Mouse (Mus musculus) naive thymus-derived CD4-positive, alpha-beta T cell, adult 2 months (primary cell): ENCODE measurements around the gene Gabrb1.
A peak's percentile ranks its signal among the peaks of the same experiment; 100 is the strongest.

Experiments used
- DNase-seq: peaks from one replicate; pipeline ENCODE4 v3.0.0-alpha.2; 2011; ENCODE audit warnings: low read depth

The Gabrb1 gene

GRCm38 (mm10) chr5:71828996-71829395 is 171.1 kb downstream of the Gabrb1 start:
- no peak for DNase-seq

GRCm38 (mm10) chr5:71830342-71830741 is 172.4 kb downstream of the Gabrb1 start:
- no peak for DNase-seq

DNA sequence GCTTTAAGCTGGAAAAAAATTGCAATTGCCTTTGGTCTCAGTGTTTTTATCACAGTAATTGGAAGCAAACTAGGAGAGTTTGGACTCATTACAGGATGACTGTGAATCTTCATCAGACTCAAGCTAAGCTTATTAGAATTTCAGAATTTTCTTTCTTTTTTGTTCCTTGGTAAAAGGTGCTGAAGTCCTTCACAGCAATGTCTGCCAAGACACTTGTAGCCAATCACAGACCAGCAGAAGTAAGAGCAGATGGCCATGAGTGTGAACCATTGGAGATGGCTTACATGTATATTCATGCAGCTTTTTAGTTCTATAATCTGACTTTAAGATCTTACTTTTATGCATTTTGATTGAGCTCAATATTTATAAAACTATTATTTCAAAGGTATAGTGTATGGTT is 184.3 kb downstream of the Gabrb1 start:
- DNase-seq = no peak

GRCm38 (mm10) chr5:71898214-71898613 is 240.3 kb downstream of the Gabrb1 start:
- DNase-seq = no peak

DNA sequence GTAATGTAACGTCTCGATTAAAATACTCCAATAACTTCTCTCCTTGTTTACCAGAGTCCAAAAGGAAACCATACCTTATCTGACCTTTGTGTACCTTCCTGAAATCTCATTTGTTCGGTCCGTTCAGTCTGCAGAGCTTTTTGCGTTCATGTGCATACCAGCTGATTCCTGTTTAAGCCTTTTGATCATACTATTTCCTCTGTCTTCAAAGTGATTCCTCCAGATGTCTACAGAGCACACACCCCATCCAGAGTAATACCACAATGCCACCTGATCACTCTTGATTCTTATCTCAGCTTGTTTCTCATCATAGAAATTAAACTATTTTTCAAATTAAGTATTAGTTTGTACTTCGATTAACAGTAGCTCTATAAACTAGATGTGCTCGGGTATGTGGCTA is 245.5 kb downstream of the Gabrb1 start:
- peak; percentile 76 for DNase-seq

DNA sequence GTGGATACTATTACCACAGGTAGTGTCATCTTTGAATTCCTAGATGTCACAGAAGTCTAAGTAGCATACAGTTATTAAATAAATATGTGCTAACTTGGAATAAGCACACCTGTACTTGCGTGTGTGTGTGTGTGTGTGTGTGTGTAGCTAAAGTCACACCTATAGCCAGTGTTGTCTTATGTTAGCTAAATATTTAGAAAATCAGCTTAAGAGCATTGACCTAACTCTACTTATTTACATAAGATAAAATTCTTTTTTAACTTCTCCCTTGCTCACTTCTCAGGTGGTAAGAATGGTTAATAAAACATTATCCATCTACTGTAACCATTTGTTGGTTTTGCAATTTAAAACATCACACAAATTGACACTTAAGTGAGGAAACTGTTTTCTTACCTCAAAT is 256.1 kb downstream of the Gabrb1 start:
- DNase-seq = no peak

GRCm38 (mm10) chr5:71915711-71916110 is 257.8 kb downstream of the Gabrb1 start:
- no peak for DNase-seq

- no peak for DNase-seq
Observed at GRCm38 (mm10) chr5:71917206-71917605, 259.3 kb downstream of the Gabrb1 start.

GRCm38 (mm10) chr5:71923636-71924035 is 265.7 kb downstream of the Gabrb1 start:
- no peak for DNase-seq

DNA sequence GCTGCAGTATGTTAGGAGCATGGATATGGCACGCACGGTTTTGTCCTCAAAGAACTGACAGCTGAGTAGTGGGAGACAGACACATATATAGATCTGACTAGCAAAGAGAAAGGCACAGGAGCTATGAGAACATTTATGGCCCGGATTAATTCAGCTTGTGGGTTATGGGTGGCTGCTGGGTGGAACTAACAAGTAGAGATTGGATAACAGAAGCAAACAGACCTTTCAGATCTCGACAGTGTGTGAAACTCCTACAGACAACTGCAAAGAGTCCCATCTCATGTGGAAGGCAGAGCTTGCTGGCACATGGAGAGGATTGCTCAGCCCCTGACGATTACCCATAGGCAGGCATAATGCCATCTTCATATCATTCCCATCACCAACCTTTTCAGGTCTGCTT is 268.4 kb downstream of the Gabrb1 start:
- no peak for DNase-seq

- no peak for DNase-seq
Observed at GRCm38 (mm10) chr5:71930036-71930435, 272.1 kb downstream of the Gabrb1 start.

GRCm38 (mm10) chr5:71951398-71951797 is 293.5 kb downstream of the Gabrb1 start:
- DNase-seq = no peak

GRCm38 (mm10) chr5:71955070-71955685 is 297.3 kb downstream of the Gabrb1 start:
- no peak for DNase-seq

DNA sequence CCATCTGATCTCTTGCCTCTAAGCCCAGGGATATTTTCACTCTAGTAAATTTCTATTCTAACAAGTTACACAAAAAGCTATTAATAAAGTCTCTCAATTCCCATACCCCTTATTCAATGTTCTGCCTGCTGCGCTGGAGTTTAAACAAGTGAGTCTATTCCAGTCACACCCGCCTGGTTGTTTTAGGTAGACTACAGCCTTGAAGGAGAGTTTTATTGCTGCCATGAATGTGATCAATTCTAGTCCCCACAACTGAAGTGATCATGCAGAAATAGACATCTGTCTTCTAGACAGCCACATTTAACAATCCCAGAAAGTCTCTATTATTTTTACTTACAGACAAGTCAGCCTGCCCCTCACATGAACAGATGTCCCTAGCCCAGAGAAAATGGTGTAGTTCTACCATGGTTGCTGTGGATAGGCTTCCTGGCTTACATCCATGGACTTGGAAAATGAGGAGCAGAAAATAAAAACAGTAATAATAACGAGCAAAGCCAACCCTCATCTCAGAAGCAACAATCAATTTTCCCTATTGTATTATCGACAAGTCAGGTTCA is 307.0 kb downstream of the Gabrb1 start:
- DNase-seq = no peak

GRCm38 (mm10) chr5:71965529-71965928 is 307.6 kb downstream of the Gabrb1 start:
- DNase-seq = peak; percentile 48

- DNase-seq = no peak
Observed at GRCm38 (mm10) chr5:71970140-71970800, 312.4 kb downstream of the Gabrb1 start.

DNA sequence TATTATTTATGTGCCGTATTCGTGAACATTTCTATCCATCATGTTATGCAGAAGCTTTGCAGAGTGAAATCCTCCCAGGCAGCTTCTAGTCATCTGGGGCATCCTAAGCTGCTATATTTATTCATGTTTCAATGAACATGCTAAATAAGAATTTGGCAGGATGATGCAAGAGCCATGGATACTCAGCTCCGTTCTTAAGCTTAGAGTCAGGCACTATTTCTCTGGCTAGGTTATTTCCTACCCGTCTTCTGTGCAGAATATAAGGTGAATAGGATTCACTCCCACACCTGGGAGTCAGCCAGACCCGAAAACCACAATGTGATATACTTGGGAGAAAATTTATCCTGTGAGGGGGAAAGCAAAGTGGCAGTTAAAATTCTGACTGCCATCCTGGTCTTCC is 314.9 kb downstream of the Gabrb1 start:
- no peak for DNase-seq

GRCm38 (mm10) chr5:71976133-71976532 is 318.2 kb downstream of the Gabrb1 start:
- DNase-seq = no peak

GRCm38 (mm10) chr5:71976571-71977061 is 318.7 kb downstream of the Gabrb1 start:
- no peak for DNase-seq

DNA sequence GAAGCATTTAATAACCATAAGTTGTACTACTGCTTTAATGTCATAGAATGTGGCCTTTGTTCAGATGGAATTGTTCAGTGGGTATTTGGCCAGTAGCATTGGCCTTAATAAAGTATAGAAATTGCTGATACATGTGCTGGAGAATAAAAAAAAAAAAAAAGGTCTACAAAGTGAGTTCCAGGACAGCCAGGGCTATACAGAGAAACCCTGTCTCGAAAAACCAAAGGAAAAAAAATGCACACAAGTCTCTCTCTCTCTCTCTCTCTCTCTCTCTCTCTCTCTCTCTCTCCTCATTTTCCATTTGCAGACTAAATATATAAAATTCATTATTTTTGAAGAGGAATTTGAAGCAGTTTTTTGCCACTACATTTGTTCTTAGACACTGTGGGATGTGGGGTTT is 328.6 kb downstream of the Gabrb1 start:
- no peak for DNase-seq

DNA sequence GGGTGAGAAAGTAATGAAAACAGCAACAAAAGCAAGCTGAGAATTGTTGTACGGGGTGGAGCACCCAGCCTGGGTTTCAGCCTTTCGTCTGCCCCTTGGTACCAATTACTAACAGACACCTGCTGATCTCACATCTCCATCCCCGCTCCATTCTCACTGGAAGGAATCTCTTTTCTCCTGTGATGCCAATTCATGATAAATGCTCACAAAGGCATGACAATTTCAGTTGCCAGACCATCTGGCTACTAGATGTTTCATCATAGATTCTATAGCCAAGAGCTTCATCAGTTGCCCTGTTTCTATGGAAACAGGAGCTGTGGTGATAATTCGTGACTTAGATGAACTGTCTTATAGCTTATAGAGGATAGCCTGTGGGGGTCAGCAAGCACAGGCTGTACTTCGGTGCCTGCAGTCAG is 329.1 kb downstream of the Gabrb1 start:
- no peak for DNase-seq

DNA sequence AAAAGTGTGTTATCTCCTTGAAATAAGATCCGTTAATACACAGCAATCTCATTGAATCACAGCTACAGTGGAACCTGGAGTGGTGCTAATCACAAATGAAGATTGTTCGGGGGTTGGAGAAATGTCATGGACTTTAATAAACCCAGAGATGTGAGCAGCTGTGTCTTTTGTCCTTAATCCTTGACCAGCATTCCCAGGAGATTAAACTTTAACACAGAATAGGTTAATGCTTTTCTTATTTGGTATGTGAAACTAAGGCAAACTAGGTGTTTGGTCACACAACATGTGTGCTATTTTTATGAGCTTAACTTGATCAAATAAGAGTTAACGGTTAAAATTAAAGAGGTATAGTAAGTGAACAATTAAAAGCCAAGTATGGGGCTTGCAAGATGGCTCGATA is 341.6 kb downstream of the Gabrb1 start:
- DNase-seq = no peak

DNA sequence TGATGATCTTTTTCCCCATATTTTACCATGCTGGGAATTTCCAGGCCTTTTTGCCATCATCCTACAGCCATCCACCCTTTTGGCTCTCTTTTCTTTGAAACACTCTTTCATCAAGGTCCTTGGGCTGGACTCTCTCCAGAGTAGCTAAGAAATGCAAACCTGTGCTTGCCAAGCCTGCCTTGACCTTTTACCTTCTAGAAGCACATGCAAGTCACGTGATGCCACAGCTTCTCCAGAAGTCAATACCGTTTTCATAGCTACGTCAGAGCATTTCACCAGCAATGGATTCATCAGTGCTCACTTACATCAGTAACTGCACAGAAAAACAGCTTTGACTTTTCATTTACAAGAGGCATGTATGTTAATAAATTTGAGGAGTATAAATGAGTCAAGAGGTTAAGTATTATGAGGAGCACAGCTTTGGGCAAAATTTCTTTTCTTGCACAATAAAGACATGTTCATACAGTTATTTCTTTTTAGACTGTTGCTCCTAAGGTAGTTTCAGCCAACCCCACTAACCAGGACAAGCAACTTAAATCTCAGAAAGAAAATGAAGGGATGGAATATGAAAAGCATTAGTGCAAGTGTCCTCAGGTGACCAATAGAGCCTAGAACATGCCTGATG is 346.0 kb downstream of the Gabrb1 start:
- no peak for DNase-seq
